Mouse (Mus musculus) leukemia stem cell, adult 10-12 weeks (primary cell): ENCODE results near the gene Kifc3. TPM values are rescaled to one million over a fixed set of nuclear protein-coding genes. Genes with fewer than 3 reads are reported as not detected.

Experiments used
- polyA plus RNA-seq: library from polyadenylated mRNA; stranded (reverse); fragments of >175 nt; gene quantifications from 2 replicates; pipeline ENCODE4 v1.2.3, GENCODE M21; 2012; ENCODE audit warnings: low replicate concordance

Gene Kifc3
- 2.2 and 2.8 TPM in 2 replicates for polyA plus RNA-seq

GRCm38 (mm10) chr8:95202649-95203275, at the start of gene Kifc3:
Kifc3 (minus strand) TSS chr8:95202812.

GRCm38 (mm10) chr8:95080381-95081341, 122.0 kb downstream of the Kifc3 start, which contains the start of gene Katnb1:
Katnb1 (plus strand) TSS chr8:95081186.

DNA sequence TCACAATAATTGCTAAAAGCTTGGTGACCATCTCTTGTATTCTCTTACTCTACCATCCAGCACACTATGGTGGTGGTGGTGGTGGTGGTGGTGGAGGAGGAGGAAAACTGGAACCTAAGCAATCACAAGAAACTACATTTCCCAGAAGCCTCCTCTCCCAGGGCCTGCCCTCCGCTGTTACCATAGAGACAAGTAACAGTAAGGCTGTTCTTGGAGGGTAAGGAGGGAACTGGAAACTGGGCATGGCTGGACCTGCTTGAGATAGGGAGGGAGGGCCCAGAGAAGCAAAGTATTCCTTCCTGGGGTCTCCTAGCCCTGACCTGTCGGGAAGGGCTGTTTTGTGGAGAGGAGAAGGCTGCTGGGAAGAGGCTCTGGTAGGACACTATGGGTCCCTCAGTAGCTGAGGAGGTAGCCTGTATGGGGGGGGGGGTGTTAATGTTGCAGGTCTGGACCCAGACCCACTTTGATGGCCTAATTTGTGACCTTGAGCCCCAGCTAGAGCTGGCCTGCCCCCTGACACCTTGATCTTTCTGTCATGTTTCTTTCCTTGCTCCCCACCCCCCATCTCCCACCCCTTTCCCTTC, 147.6 kb downstream of the Kifc3 start, which contains the start of gene Drc7:
Gene Drc7 (plus strand): TSS at position 177 of the 584 bp plus-strand sequence.

Other genes with a start within 250 kb of the Kifc3 start
- 5.7 and 21.1 TPM in 2 replicates for gene Adgrg1, start 228.1 kb downstream of the Kifc3 start, polyA plus RNA-seq
- 0.52 and 1.4 TPM in 2 replicates for gene Adgrg3, start 185.1 kb downstream of the Kifc3 start, polyA plus RNA-seq
- gene Drc7, start 147.7 kb downstream of the Kifc3 start, polyA plus RNA-seq, result not detected in 2 replicates
- gene Katnb1, start 121.6 kb downstream of the Kifc3 start, polyA plus RNA-seq, result 22.5 and 28.5 TPM in 2 replicates
- gene Cngb1, start 103.8 kb upstream of the Kifc3 start, polyA plus RNA-seq, result not detected in 2 replicates
- gene Tepp, start 107.8 kb upstream of the Kifc3 start, polyA plus RNA-seq, result not detected in 2 replicates
- 5.1 and 5.3 TPM in 2 replicates for gene Zfp319, start 129.1 kb upstream of the Kifc3 start, polyA plus RNA-seq
- 9.7 and 20.6 TPM in 2 replicates for gene Usb1, start 129.5 kb upstream of the Kifc3 start, polyA plus RNA-seq
- 0.60 and 0.65 TPM in 2 replicates for gene Mmp15, start 149.5 kb upstream of the Kifc3 start, polyA plus RNA-seq
- 32.1 and 32.2 TPM in 2 replicates for gene Cfap20, start 232.1 kb upstream of the Kifc3 start, polyA plus RNA-seq